Mouse (Mus musculus) heart, postnatal 0 days (tissue): Measurements from ENCODE around the gene Acsf2.

ENCODE experiments used
- CTCF ChIP-seq: IDR thresholded peaks from 2 replicates; pipeline ENCODE4 v1.5.1; 2016; ENCODE audit warnings: antibody characterized with exemption, control low read depth, low read depth
- EP300 ChIP-seq: IDR thresholded peaks from 2 replicates; pipeline ENCODE4 v1.6.1; 2016; ENCODE audit warnings: antibody characterized with exemption, low read depth

DNA sequence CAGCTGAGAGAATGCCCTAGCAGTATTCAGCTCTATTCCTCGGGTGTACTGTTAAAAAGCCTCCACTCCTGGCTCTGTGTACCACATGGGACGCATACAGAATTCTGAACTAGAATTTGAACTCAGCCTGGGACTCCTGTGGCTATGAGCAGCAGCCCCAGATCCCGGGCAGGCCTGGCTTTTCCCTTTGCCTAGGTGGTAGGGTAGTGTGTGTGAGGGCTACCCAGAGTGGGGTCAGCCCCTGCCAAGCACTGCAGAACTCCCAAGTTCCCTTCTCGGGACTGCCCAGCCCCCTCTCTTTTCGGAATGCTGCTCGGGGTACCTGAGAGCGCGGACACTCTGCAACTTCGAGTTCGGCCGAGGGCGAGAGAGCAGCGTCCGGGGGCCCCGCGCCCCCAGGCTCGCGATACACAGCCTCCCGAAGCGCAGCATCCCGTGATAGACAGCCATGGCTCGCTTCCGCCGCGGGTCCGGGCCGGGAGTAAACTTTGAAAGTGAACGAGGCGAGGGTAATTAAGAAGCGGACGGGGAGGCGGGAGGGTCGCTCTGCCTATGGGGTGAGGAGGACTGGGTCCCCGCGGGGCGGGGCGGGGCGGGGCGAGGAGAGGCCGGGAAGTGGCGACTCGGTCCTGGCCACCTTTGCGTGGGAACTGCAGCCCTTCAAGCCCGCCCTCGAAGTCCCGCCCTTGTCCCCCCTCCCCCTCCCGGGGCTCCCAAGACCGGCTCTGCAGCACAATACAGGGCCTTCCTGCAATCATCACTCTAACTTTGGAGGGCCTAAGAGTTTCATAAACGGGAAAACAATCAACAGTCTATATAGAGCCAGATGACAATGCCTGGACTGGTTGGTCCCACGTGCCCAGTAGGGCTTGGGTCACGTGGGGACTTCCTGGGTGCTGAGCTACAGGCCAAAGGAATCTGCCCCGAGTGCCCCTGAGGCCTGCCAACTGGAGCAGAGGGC lies at the start of gene Acsf2:
- TF ChIP-seq CTCF (no peak), EP300 (no peak)
